Mouse (Mus musculus): ENCODE data around the gene Anxa4. TPM values are rescaled to one million over a fixed set of nuclear protein-coding genes. Genes with fewer than 3 reads are reported as not detected.
A peak's percentile ranks its signal among the peaks of the same experiment; 100 is the strongest.

Gene Anxa4
- polyA plus RNA-seq (2015; fragmentation: Nextera tagmentation; extraction: Ambion mirVana) = 146 and 153 TPM in 2 replicates

DNA sequence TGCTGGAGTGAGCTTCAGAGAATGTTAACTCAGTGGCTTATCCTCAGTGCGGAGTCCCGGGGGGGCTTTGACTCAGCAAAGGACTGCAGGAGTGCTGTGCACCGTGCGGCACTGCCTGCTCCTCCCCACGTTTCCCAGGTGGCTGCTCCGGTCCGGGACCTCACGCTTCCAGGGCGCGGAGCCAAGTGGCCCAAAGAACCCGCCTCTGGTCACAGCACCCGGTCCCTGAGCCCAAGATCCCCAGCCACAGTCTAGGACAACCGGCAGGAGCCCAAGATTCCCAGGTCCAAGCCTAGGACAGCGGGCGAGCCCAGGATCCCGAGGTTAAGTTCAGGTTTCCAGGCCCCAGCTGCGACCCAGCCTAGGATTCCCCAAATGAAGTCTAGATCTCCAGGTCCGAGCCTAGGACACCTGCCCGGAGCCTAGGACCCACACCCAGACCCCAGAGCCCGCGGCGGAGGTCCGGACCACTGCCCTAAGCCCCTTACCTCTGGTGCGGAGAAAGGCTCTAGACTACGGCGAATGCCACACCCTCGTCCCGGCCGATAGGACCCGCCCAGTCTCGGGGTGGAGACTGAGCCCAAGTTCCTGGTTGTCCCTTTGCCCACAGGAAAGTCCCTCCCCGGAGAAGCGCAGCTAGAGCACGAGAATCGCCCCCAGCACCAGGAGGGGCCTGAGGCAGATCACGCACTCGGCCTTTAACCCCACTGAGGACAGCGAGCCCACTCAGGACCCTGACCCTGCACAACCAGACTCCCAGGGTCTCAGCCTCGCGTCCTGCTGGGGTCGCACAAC, at the start of gene Anxa4:
Gene Anxa4 (minus strand): TSS at position 564 of the 795 bp plus-strand sequence.
- peak within 1 kb of the TSS; percentile 56 for H3K27ac ChIP-seq (ENCODE audit: low read length)
- peak; percentile 89 for ATAC-seq (ENCODE audit: insufficient read depth, low FRiP score)

DNA sequence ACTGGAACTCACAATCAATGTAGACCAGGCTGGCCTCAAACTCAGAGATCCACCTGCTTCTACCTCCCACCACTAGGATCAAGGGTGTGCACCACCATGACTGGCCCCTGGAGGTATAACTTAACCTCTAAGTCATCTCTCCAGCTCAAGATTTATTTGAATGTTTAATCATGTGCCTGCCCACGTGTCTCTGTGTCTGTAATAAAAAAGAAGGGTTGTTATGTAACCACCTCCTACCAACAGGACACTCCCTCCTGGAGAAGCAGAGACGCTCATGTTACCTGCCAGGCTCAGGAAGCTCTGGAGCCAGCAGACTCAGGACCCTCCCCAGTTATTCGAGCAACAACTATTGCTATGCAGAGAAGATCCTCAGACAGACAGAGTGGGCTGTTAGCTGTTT, 48.6 kb upstream of the Anxa4 start:
- ATAC-seq (ENCODE audit: insufficient read depth, low FRiP score) = no peak
- Histone ChIP-seq H3K4me1 (ENCODE audit: control insufficient read depth, insufficient read depth, low read length) (no peaks in the 10 kb centered on the region), H3K9ac (ENCODE audit: low read length) (no peak overlapping the region), H3K27ac (ENCODE audit: low read length) (no peak overlapping the region), H3K27me3 (ENCODE audit: control insufficient read depth, insufficient read depth, low read length) (no peaks in the 10 kb centered on the region), H3K9me3 (replicated peaks; ENCODE audit: control insufficient read depth, low read length) (no peaks in the 10 kb centered on the region), H3K4me3 (replicated peaks; ENCODE audit: low read length) (no peak overlapping the region), H3K4me2 (ENCODE audit: low read depth, low read length) (no peak overlapping the region), H3K36me3 (ENCODE audit: control insufficient read depth, insufficient read depth, low read length) (no peaks in the 10 kb centered on the region)
- WGBS = 56% methylated on average over 3 of the region's 3 CpGs

More for the DNA sequence above, at the start of gene Anxa4:
- under 1% methylated on average over 41 of the region's 41 CpGs for WGBS
- H3K9ac ChIP-seq (ENCODE audit: low read length) = peak within 1 kb of the TSS; percentile 84
- peak within 1 kb of the TSS; percentile 69 for H3K4me2 ChIP-seq (ENCODE audit: low read depth, low read length)
- H3K36me3 ChIP-seq (ENCODE audit: control insufficient read depth, insufficient read depth, low read length) = no peaks in the 10 kb centered on the region
- H3K4me1 ChIP-seq (ENCODE audit: control insufficient read depth, insufficient read depth, low read length) = peaks cover 6% of the 10 kb centered on the region
- no peaks in the 10 kb centered on the region for H3K27me3 ChIP-seq (ENCODE audit: control insufficient read depth, insufficient read depth, low read length)
- H3K9me3 ChIP-seq (replicated peaks; ENCODE audit: control insufficient read depth, low read length) = no peaks in the 10 kb centered on the region
- H3K4me3 ChIP-seq (replicated peaks; ENCODE audit: low read length) = peak within 1 kb of the TSS; percentile 77

DNA sequence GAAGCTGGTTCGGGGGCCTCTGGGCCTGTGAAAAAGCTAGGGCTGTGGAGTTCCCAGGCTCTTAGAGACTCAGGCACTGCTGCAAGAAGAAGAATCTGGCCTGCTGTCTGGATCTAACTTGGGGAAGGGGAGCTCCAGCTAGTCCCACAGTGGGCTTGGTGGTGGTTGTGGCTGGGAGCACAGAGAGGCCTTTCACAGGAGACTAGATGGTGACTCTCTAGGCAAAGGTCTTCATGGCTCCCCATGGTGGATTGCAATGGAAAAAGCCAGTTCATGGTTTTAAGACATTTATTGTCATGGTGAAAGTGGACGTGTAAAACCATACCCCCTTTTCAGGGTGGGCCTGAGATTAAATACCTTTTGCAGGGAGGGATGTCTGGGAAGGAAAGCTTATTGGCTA, 45.7 kb upstream of the Anxa4 start:
- H3K27ac ChIP-seq (ENCODE audit: low read length) = no peak overlapping the region
- WGBS = 72% methylated on average over 2 of the region's 2 CpGs

DNA sequence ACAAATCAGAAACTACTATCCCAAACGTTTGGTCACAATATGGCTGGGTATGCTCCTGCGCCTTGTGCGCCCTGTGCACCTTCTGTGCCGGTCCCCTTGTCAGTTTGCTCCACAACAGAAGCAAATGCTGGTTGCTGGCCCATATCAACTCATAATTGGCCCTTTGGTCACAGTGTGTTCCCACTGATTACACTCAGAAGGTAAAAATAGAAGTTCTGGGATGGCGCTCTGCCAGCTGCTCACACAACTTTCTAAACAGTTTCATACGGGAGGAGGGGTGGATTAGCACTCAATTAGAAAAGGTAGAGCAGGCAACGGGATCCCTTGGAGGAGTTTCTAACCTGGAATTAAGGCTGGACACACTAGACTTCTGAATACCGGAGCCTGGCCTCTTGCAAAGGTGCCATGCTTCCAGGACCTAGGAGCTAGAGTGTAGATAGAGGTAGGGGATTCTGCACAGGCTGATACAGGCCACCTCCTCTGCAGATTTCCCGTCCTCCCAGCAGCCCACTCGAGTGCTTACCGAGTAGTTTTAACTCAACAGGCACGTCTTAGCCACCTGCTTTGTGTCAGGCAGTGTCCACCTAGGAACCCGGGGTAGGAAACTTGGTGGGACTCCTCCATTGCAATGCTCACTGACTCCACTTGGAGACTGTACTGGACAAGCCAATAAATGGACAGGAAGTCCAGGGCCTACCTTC, 39.6 kb upstream of the Anxa4 start:
- H3K4me3 ChIP-seq (replicated peaks; ENCODE audit: low read length) = no peak overlapping the region
- peak; percentile 65; the same call in 1 of the 2 replicates for ATAC-seq (ENCODE audit: insufficient read depth, low FRiP score)
- no peaks in the 10 kb centered on the region for H3K27me3 ChIP-seq (ENCODE audit: control insufficient read depth, insufficient read depth, low read length)
- peaks cover 11% of the 10 kb centered on the region for H3K4me1 ChIP-seq (ENCODE audit: control insufficient read depth, insufficient read depth, low read length)
- peak overlapping the region; percentile 62 for H3K27ac ChIP-seq (ENCODE audit: low read length)
- WGBS = 59% methylated on average over 13 of the region's 13 CpGs
- H3K9me3 ChIP-seq (replicated peaks; ENCODE audit: control insufficient read depth, low read length) = no peaks in the 10 kb centered on the region
- H3K9ac ChIP-seq (ENCODE audit: low read length) = no peak overlapping the region
- no peak overlapping the region for H3K4me2 ChIP-seq (ENCODE audit: low read depth, low read length)
- H3K36me3 ChIP-seq (ENCODE audit: control insufficient read depth, insufficient read depth, low read length) = no peaks in the 10 kb centered on the region

More for the DNA sequence above, 45.7 kb upstream of the Anxa4 start:
- Histone ChIP-seq H3K27me3 (ENCODE audit: control insufficient read depth, insufficient read depth, low read length) (no peaks in the 10 kb centered on the region), H3K4me1 (ENCODE audit: control insufficient read depth, insufficient read depth, low read length) (no peaks in the 10 kb centered on the region), H3K4me2 (ENCODE audit: low read depth, low read length) (no peak overlapping the region), H3K36me3 (ENCODE audit: control insufficient read depth, insufficient read depth, low read length) (no peaks in the 10 kb centered on the region), H3K9ac (ENCODE audit: low read length) (no peak overlapping the region), H3K4me3 (replicated peaks; ENCODE audit: low read length) (no peak overlapping the region), H3K9me3 (replicated peaks; ENCODE audit: control insufficient read depth, low read length) (no peaks in the 10 kb centered on the region)
- no peak for ATAC-seq (ENCODE audit: insufficient read depth, low FRiP score)

DNA sequence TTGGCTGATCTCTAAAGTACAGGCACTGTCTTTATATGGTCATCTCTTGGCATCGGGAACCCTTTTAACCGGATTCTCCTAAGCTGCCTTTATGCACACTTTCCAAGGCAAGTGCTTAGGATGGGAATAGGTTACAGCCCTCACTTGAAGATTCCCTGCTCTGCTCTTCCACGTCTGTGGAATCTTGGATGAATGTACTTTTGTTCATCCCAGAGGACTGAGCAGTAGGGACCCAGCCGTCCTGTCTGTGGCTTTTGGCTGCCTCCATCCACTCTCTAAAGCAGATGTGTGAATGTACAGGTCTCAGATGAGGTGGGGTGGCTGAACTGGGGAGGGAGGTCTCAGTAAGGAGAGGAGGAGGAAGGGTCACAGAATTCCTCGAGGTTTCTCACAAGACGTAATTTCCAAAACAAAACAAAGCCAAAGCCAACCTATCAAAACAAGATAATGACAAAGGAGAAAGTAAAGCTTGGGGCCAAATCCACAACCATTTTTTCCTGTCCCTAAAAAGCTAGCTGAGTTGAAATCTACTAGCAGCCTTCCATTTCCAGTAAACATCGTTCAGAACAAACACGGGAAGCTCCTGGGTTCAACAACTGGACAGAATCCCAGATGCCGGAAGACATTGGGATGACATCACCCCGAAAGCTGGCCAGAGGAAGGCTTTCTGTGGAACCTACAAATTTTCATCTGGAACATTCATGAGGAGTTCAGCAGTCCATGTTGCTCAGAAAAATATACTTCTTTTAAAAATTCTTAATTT, 37.5 kb upstream of the Anxa4 start:
- H3K9me3 ChIP-seq (replicated peaks; ENCODE audit: control insufficient read depth, low read length) = no peaks in the 10 kb centered on the region
- no peak overlapping the region for H3K4me3 ChIP-seq (replicated peaks; ENCODE audit: low read length)
- H3K27ac ChIP-seq (ENCODE audit: low read length) = peak overlapping the region; percentile 90
- H3K4me1 ChIP-seq (ENCODE audit: control insufficient read depth, insufficient read depth, low read length) = peaks cover 11% of the 10 kb centered on the region
- H3K36me3 ChIP-seq (ENCODE audit: control insufficient read depth, insufficient read depth, low read length) = no peaks in the 10 kb centered on the region
- peak; percentile 57; the same call in 1 of the 2 replicates for ATAC-seq (ENCODE audit: insufficient read depth, low FRiP score)
- 38% methylated on average over 10 of the region's 10 CpGs for WGBS
- no peaks in the 10 kb centered on the region for H3K27me3 ChIP-seq (ENCODE audit: control insufficient read depth, insufficient read depth, low read length)
- H3K9ac ChIP-seq (ENCODE audit: low read length) = peak overlapping the region; percentile 36
- H3K4me2 ChIP-seq (ENCODE audit: low read depth, low read length) = peak overlapping the region; percentile 21; the same call in 1 of the 2 replicates

DNA sequence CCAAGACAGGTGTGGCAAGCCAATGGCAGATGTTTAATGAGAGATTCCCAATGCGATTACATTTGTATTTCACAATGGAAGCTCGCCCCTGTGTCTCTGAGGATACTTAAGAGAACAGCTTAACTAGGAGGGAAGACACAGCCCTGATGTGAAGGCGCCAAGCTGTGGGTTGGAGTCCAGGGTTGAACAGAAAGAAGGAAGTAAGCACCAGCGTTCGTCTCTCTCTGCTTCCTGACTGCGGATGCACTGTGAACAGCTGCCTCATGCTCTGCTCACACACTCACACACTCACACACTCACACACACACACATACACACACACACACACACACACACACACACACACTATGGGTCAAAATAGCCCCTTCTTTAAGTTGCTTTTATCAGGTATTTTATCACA, 36.4 kb upstream of the Anxa4 start:
- no peak for ATAC-seq (ENCODE audit: insufficient read depth, low FRiP score)
- H3K36me3 ChIP-seq (ENCODE audit: control insufficient read depth, insufficient read depth, low read length) = no peaks in the 10 kb centered on the region
- no peak overlapping the region for H3K9ac ChIP-seq (ENCODE audit: low read length)
- H3K4me3 ChIP-seq (replicated peaks; ENCODE audit: low read length) = no peak overlapping the region
- 77% methylated on average over 6 of the region's 6 CpGs for WGBS
- no peak overlapping the region for H3K4me2 ChIP-seq (ENCODE audit: low read depth, low read length)
- no peak overlapping the region for H3K27ac ChIP-seq (ENCODE audit: low read length)
- no peaks in the 10 kb centered on the region for H3K9me3 ChIP-seq (replicated peaks; ENCODE audit: control insufficient read depth, low read length)
- peaks cover 11% of the 10 kb centered on the region for H3K4me1 ChIP-seq (ENCODE audit: control insufficient read depth, insufficient read depth, low read length)
- no peaks in the 10 kb centered on the region for H3K27me3 ChIP-seq (ENCODE audit: control insufficient read depth, insufficient read depth, low read length)

DNA sequence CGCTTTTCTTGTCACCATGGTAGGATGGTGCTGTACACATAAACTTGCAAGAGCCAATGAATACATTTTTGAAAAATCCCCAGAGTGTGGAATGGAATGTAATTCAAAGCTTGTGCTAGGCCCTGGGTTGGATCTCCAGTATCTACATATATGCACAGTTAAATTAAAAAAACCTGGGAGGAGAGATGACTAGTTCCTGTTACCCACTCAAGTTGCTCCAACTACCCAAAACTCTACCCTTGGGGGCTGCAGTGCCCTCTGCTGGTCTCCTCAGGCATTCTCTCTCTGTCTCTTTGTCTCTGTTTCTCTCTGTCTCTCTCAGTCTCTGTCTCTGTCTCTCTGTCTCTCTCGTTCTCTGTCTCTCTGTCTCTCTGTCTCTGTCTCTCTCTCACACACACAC, 34.0 kb upstream of the Anxa4 start:
- 90% methylated on average over 2 of the region's 2 CpGs for WGBS

DNA sequence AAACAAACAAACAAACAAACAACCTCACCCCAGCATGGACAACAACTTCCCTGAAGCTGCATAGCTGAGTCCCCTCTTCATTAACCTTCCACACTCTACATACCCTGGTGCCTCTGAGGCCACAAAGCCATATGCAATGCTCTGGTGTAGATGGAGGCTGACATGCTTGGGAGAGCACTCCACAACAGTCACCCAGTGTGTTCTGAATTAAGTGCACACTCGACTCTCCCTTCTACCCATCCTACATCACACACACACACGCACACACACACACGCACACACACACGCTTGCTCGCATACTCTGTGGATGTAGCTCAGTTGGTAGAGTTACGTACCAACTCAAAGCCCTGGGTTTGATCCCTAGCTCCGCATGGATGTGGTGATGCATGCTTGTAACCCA, 31.0 kb upstream of the Anxa4 start:
- ATAC-seq (ENCODE audit: insufficient read depth, low FRiP score) = no peak
- H3K4me1 ChIP-seq (ENCODE audit: control insufficient read depth, insufficient read depth, low read length) = peaks cover 8% of the 10 kb centered on the region; the same call in 1 of the 2 replicates
- no peak overlapping the region for H3K9ac ChIP-seq (ENCODE audit: low read length)
- no peak overlapping the region for H3K4me2 ChIP-seq (ENCODE audit: low read depth, low read length)
- no peaks in the 10 kb centered on the region for H3K9me3 ChIP-seq (replicated peaks; ENCODE audit: control insufficient read depth, low read length)
- H3K27ac ChIP-seq (ENCODE audit: low read length) = no peak overlapping the region
- no peak overlapping the region for H3K4me3 ChIP-seq (replicated peaks; ENCODE audit: low read length)
- no peaks in the 10 kb centered on the region for H3K27me3 ChIP-seq (ENCODE audit: control insufficient read depth, insufficient read depth, low read length)
- 90% methylated on average over 7 of the region's 7 CpGs for WGBS
- no peaks in the 10 kb centered on the region for H3K36me3 ChIP-seq (ENCODE audit: control insufficient read depth, insufficient read depth, low read length)

More for the DNA sequence above, 34.0 kb upstream of the Anxa4 start:
- no peak overlapping the region for H3K9ac ChIP-seq (ENCODE audit: low read length)
- H3K4me2 ChIP-seq (ENCODE audit: low read depth, low read length) = no peak overlapping the region
- no peak for ATAC-seq (ENCODE audit: insufficient read depth, low FRiP score)
- H3K27me3 ChIP-seq (ENCODE audit: control insufficient read depth, insufficient read depth, low read length) = no peaks in the 10 kb centered on the region
- no peak overlapping the region for H3K27ac ChIP-seq (ENCODE audit: low read length)
- H3K4me3 ChIP-seq (replicated peaks; ENCODE audit: low read length) = no peak overlapping the region
- no peaks in the 10 kb centered on the region for H3K36me3 ChIP-seq (ENCODE audit: control insufficient read depth, insufficient read depth, low read length)
- H3K4me1 ChIP-seq (ENCODE audit: control insufficient read depth, insufficient read depth, low read length) = peaks cover 7% of the 10 kb centered on the region
- no peaks in the 10 kb centered on the region for H3K9me3 ChIP-seq (replicated peaks; ENCODE audit: control insufficient read depth, low read length)

Measured in stomach, embryonic 16.5 days (tissue).